Mouse (Mus musculus) lung, embryonic 15.5 days (tissue): ENCODE results near the gene Sufu. TPM values are rescaled to one million over a fixed set of nuclear protein-coding genes. Genes with fewer than 3 reads are reported as not detected.
A peak's percentile ranks its signal among the peaks of the same experiment; 100 is the strongest.

Experiments used
- ATAC-seq: fragments of 200-750 bp; cut with Nextera tagmentation; 2 replicates; pipeline ENCODE4 v1.8.0; 2017; ENCODE audit warnings: moderate number of reproducible peaks, borderline replicate concordance; ENCODE audit not compliant: low FRiP score, low TSS enrichment; ENCODE audit errors: extremely low read depth
- H3K27ac ChIP-seq: fragments of 300-500 bp; sonication (generic); 2 replicates; pipeline ENCODE4 v1.5.1; 2015; ENCODE audit warnings: moderate library complexity, mild to moderate bottlenecking, inconsistent platforms
- H3K27me3 ChIP-seq: fragments of 300-500 bp; sonication (generic); 2 replicates; pipeline ENCODE4 v1.6.1; 2015; ENCODE audit warnings: inconsistent platforms
- H3K36me3 ChIP-seq: fragments of 300-500 bp; sonication (generic); 2 replicates; pipeline ENCODE4 v1.6.1; 2015; ENCODE audit warnings: inconsistent platforms
- H3K4me1 ChIP-seq: fragments of 300-500 bp; sonication (generic); 2 replicates; pipeline ENCODE4 v1.6.1; 2015; ENCODE audit warnings: inconsistent platforms
- H3K4me2 ChIP-seq: fragments of 300-500 bp; sonication (generic); 2 replicates; pipeline ENCODE4 v1.6.1; 2015; ENCODE audit warnings: inconsistent platforms, mild to moderate bottlenecking, moderate library complexity
- H3K4me3 ChIP-seq: fragments of 300-500 bp; sonication (generic); 2 replicates; pipeline ENCODE4 v1.5.1; 2015; ENCODE audit warnings: mild to moderate bottlenecking, inconsistent platforms
- H3K9ac ChIP-seq: fragments of 300-500 bp; sonication (generic); 2 replicates; pipeline ENCODE4 v1.6.1; 2015; ENCODE audit warnings: inconsistent platforms
- H3K9me3 ChIP-seq: fragments of 300-500 bp; sonication (generic); 2 replicates; pipeline ENCODE4 v1.6.1; 2016; ENCODE audit warnings: inconsistent platforms
- WGBS: fragments of 180-500 bp; shearing (Covaris S2); methylation state at CpG from one replicate; pipeline ENCODE4 v1.1.7; 2015; 5-methylcytosine and 5-hydroxymethylcytosine counted together
- polyA plus RNA-seq: library from polyadenylated mRNA; unstranded; fragments of >200 nt; fragmentation: Nextera tagmentation; extraction: Ambion mirVana; gene quantifications from 2 replicates; pipeline ENCODE4 v1.2.1, GENCODE M21; 2015

The Sufu gene
- polyA plus RNA-seq, 1 experiment from 2014 or later: 34.5 TPM

DNA sequence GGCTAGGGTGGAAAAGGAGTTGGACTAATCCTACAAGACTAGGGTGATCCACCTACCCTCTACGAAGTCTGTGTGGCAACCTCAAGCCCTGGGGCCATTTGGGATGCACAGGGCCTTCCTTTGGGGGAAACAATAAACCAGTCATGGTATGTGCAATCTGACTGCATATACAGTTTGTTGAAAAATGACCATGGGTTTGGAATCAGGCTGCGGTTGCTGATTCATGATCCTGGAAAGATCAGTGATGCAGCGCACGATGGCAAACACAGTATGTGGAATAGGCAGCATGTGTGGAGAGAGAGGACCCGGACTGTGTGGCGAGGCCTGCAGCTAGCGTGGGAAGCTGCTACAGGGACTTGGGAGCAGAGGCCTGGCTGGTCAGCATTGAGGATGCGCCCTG lies 58.9 kb downstream of the Sufu start:
- no peak overlapping the region for H3K4me3 ChIP-seq
- H3K27ac ChIP-seq: peak overlapping the region; percentile 92
- ATAC-seq: no peak
- H3K4me1 ChIP-seq: peaks cover 64% of the 10 kb centered on the region
- H3K4me2 ChIP-seq: no peak overlapping the region
- no peaks in the 10 kb centered on the region for H3K9me3 ChIP-seq
- WGBS: 80% methylated on average over 8 of the region's 8 CpGs
- no peak overlapping the region for H3K9ac ChIP-seq
- peaks cover 12% of the 10 kb centered on the region; the same call in 1 of the 2 replicates for H3K36me3 ChIP-seq
- H3K27me3 ChIP-seq: no peaks in the 10 kb centered on the region

DNA sequence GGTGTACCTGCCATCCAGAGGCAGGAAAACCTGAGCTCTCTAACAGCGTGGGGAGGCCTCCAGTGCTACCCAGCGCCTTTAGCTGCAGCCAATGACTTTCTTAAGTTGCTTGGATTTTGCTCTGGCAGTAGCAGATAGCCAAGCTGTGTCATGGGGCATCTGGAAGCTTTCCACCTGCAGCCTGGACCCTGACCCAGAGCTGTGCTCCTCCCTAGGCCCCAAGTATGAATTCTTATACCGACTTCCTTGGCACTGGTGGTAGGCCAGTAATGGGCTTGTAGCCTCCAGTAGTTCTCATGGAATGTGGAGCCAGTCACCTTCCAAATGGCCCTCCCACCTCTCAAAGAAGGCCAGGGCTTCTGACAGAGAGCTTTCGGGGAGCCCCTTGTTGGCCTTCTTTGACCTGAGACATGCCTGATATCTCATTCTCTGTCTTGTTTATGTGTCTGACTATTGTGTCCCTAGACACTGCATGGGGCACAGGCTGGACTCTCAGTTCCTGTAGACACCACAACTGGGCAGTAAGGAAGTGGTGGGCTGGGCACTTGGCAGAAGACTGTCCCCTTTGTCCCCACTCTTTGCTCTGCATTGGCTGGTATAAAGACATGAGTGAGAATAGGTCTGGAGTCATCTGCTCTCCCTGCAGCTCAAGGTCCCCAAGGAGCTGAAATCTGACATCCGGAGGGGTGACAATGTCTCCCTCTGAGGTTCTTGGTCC lies 59.5 kb downstream of the Sufu start:
- peaks cover 14% of the 10 kb centered on the region; the same call in 1 of the 2 replicates for H3K36me3 ChIP-seq
- ATAC-seq: no peak
- no peaks in the 10 kb centered on the region for H3K27me3 ChIP-seq
- H3K27ac ChIP-seq: peak overlapping the region; percentile 92
- 64% methylated on average over 5 of the region's 5 CpGs for WGBS
- H3K9ac ChIP-seq: no peak overlapping the region
- H3K4me3 ChIP-seq: no peak overlapping the region
- H3K9me3 ChIP-seq: no peaks in the 10 kb centered on the region
- H3K4me1 ChIP-seq: peaks cover 64% of the 10 kb centered on the region
- no peak overlapping the region for H3K4me2 ChIP-seq

DNA sequence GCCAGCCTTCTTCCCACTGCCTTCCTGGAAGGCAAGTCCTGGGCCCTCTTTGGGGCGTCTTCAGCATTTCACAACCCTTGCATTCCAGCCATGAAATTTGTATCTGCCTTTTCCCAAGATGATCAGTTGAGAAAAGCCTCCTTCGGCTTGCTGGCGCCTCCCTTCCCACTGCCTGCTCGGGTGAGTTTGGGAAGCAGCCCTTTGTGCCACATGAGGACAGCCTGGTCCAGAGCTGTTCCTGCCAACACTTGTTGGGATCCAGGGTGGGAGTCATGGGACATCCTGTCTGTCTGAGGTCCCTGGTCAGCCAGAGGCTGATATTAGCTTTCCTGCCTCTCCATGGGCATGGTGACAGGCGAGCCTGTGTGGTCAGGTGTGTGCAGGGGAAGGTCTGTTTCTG lies 61.1 kb downstream of the Sufu start:
- no peaks in the 10 kb centered on the region for H3K27me3 ChIP-seq
- no peak for ATAC-seq
- no peak overlapping the region for H3K4me2 ChIP-seq
- peaks cover 56% of the 10 kb centered on the region for H3K4me1 ChIP-seq
- no peak overlapping the region for H3K9ac ChIP-seq
- H3K27ac ChIP-seq: peak overlapping the region; percentile 26; the same call in 1 of the 2 replicates
- WGBS: 76% methylated on average over 5 of the region's 5 CpGs
- no peaks in the 10 kb centered on the region for H3K9me3 ChIP-seq
- H3K4me3 ChIP-seq: no peak overlapping the region
- H3K36me3 ChIP-seq: peaks cover 16% of the 10 kb centered on the region; the same call in 1 of the 2 replicates

DNA sequence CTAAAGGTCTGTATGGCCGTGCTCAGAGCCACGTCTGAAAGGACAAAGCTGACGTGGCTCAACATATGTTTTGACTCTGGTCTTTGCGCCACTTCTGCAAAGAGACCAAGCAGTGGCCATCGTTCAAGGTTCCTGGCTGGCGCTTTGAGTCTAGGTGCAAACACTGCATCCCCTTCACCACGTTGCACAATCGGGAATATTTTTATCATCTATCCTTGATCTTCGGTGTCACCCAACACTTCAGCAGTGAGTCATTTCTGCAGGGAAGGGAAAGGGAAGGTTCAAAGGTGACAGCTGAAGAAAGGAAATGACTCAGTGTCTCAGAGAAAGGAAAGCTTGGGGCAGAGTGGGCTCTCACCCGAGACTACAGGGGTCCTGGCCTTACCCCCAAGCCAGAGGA lies 62.6 kb downstream of the Sufu start:
- H3K27ac ChIP-seq: no peak overlapping the region
- peaks cover 16% of the 10 kb centered on the region; the same call in 1 of the 2 replicates for H3K36me3 ChIP-seq
- H3K9me3 ChIP-seq: no peaks in the 10 kb centered on the region
- no peak overlapping the region for H3K4me2 ChIP-seq
- H3K9ac ChIP-seq: no peak overlapping the region
- no peak for ATAC-seq
- no peaks in the 10 kb centered on the region for H3K27me3 ChIP-seq
- H3K4me3 ChIP-seq: no peak overlapping the region
- 42% methylated on average over 10 of the region's 10 CpGs for WGBS
- peaks cover 42% of the 10 kb centered on the region for H3K4me1 ChIP-seq

DNA sequence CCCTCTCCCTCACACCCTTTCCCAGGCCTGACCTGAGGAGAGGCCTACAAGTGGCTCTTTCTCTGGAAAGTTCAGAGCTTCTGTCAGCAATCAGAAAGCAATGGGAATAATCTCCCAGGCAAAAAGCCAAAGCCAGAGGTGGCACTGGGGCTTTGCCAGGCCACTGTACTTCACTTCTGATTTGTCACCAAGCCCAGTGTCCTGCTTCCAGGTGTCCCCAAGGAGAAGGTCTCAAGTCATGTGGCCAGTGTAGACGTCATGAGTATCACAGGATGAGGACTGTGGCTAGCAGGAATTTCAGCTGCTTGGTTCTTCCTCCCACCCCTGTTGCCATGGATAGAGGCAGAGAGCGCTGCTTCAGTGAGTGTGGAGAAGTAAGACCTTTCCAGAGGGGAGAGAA lies 63.2 kb downstream of the Sufu start:
- Histone ChIP-seq H3K4me3 (no peak overlapping the region), H3K27ac (no peak overlapping the region), H3K4me1 (peaks cover 36% of the 10 kb centered on the region), H3K27me3 (no peaks in the 10 kb centered on the region), H3K9ac (no peak overlapping the region), H3K36me3 (peaks cover 16% of the 10 kb centered on the region; the same call in 1 of the 2 replicates), H3K4me2 (no peak overlapping the region), H3K9me3 (no peaks in the 10 kb centered on the region)
- no peak for ATAC-seq
- 76% methylated on average over 2 of the region's 2 CpGs for WGBS

DNA sequence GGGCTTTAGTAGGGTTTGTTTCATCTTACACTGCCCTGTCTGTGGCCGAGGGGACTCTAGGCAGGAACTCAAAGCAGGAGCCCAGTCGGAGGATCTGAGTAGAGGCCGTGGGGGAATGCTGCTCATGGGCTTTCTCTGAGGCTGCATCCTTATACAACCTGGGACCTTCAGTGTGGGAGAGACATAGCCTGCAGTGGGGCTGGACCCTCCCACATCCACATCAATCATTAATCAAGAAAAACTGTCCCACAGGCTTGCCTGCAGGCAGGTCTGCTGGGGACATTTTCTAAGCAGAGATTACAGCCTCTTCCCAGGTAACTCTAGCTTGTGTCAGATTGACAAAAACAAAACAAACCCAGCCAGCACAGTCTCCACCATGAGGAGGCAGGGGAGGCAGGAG lies 65.9 kb downstream of the Sufu start:
- ATAC-seq: no peak
- Histone ChIP-seq H3K9ac (no peak overlapping the region), H3K4me2 (no peak overlapping the region), H3K4me1 (peaks cover 10% of the 10 kb centered on the region), H3K9me3 (no peaks in the 10 kb centered on the region), H3K4me3 (no peak overlapping the region), H3K27me3 (no peaks in the 10 kb centered on the region), H3K36me3 (peaks cover 16% of the 10 kb centered on the region; the same call in 1 of the 2 replicates), H3K27ac (no peak overlapping the region)
- 63% methylated on average over 3 of the region's 3 CpGs for WGBS

DNA sequence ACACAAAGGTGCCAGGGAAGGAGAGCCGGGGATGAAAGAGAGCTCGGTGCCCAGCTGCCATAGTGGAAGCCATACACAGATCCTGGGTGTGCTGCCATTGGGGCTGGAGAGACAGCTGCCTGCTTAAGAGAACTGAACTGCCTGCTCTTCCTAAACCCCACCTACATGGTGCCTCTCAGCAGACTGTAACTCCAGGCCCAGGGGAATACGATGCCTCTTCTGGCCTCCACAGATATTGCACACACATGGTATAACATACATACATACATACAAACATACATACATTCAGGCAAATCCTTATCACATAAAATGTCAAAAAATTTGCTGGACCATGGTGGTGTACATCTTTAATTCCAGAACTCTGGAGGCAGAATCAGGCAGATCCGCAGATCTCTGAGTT lies 66.8 kb downstream of the Sufu start:
- H3K4me3 ChIP-seq: no peak overlapping the region
- 100% methylated on average over 4 of the region's 4 CpGs for WGBS

DNA sequence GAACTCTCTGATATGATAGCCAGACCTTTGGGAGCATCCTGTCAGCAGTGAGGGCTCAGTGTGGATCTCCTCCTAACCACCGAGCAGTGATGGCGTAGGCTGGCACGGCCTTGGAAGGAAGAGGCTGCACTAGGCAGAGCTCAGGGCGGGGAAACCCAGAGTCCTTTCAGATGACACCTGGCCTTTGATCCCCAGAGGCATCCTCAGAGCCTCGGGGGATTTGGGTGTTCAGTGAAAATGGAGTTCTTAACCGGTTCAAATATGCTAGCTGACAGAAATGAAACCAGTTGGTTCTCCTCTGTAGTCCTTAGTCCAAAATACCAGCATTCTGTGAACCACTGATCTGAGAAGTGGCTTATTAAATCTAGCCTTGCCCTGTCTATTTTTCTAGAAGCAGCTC lies 69.5 kb downstream of the Sufu start:
- H3K36me3 ChIP-seq: peaks cover 18% of the 10 kb centered on the region; the same call in 1 of the 2 replicates
- no peak overlapping the region for H3K27ac ChIP-seq
- no peaks in the 10 kb centered on the region for H3K27me3 ChIP-seq
- WGBS: 56% methylated on average over 6 of the region's 6 CpGs
- H3K9ac ChIP-seq: no peak overlapping the region
- H3K4me2 ChIP-seq: no peak overlapping the region
- no peak for ATAC-seq
- H3K4me1 ChIP-seq: peaks cover 10% of the 10 kb centered on the region
- no peaks in the 10 kb centered on the region for H3K9me3 ChIP-seq
- H3K4me3 ChIP-seq: no peak overlapping the region

More for the DNA sequence above, 66.8 kb downstream of the Sufu start:
- Histone ChIP-seq H3K27ac (no peak overlapping the region), H3K4me2 (no peak overlapping the region), H3K36me3 (peaks cover 22% of the 10 kb centered on the region; the same call in 1 of the 2 replicates), H3K27me3 (no peaks in the 10 kb centered on the region), H3K9ac (no peak overlapping the region), H3K4me1 (peaks cover 6% of the 10 kb centered on the region), H3K9me3 (no peaks in the 10 kb centered on the region)
- ATAC-seq: no peak

DNA sequence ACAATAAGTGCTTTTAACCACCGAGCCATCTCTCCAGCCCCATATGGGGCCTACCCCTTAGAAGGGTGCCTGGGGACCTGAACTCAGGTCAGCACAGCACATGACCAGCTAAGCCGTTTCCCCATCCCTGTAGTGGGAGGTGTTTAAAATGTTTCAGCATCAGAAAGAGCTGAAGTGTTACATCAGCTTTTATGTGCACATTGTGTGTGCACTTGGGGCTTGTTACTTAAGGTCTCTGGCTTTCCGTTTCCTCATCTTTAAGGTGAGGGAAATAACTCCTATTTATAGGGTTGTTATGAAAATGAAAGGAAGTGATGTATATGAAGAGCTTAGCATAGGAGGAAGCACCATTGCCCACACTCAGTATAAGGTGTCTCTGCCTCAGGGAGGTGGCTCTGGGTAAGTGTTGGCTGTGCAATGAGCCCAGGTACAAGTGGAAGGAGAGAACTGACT lies 70.4 kb downstream of the Sufu start:
- Histone ChIP-seq H3K4me3 (no peak overlapping the region), H3K4me2 (no peak overlapping the region), H3K4me1 (peaks cover 19% of the 10 kb centered on the region), H3K9me3 (no peaks in the 10 kb centered on the region), H3K9ac (no peak overlapping the region), H3K36me3 (peaks cover 11% of the 10 kb centered on the region; the same call in 1 of the 2 replicates), H3K27ac (peak overlapping the region; percentile 22; the same call in 1 of the 2 replicates), H3K27me3 (no peaks in the 10 kb centered on the region)
- 60% methylated on average over 3 of the region's 3 CpGs for WGBS
- no peak for ATAC-seq

DNA sequence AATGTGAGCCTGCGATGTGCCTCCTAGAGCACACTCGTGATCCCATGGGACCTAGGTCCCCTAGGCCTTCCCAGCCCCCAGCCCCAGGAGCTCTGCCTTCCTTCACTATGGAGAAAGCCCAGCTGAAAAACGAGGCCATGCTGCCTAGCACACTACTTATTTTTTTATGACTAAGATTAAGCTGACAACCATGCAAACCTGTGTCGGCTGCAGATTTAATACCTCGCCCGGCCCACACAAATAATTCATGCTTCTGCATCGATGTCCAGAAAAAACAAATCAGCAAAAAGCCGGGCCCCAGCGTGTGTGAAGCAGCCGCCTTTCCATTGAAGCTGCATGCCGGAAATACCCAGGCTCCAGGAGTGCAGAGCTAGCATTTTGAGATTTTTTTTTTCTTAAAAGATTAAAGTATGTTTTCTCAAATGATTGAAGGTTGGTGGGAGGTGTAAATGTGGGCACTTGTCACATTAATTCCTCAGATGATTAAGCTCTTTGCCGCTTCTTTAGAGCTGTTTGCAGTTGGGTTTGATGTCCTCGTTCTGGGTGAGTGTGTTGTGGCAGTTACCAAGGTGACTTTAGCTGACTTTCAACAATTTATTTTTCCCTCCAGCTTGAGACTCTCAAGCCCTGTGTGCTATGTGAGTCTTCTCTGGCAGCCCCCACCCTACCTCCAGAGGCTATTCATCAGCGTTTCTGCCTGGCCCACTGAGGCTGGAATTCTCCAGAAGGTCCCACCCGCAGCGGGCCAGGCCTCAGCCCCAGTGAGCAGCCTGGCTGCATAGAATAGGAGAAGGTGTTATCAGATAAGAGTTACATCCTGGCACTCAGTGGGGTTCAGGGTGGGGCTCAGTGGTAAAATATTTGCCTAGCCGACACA lies 73.9 kb downstream of the Sufu start:
- H3K4me1 ChIP-seq: peaks cover 22% of the 10 kb centered on the region
- H3K4me3 ChIP-seq: no peak overlapping the region
- no peak overlapping the region for H3K4me2 ChIP-seq
- WGBS: 24% methylated on average over 17 of the region's 17 CpGs
- no peak overlapping the region for H3K9ac ChIP-seq
- peak overlapping the region; percentile 80 for H3K27ac ChIP-seq
- no peaks in the 10 kb centered on the region for H3K9me3 ChIP-seq
- ATAC-seq: no peak
- H3K27me3 ChIP-seq: no peaks in the 10 kb centered on the region
- H3K36me3 ChIP-seq: peaks cover 27% of the 10 kb centered on the region; the same call in 1 of the 2 replicates

DNA sequence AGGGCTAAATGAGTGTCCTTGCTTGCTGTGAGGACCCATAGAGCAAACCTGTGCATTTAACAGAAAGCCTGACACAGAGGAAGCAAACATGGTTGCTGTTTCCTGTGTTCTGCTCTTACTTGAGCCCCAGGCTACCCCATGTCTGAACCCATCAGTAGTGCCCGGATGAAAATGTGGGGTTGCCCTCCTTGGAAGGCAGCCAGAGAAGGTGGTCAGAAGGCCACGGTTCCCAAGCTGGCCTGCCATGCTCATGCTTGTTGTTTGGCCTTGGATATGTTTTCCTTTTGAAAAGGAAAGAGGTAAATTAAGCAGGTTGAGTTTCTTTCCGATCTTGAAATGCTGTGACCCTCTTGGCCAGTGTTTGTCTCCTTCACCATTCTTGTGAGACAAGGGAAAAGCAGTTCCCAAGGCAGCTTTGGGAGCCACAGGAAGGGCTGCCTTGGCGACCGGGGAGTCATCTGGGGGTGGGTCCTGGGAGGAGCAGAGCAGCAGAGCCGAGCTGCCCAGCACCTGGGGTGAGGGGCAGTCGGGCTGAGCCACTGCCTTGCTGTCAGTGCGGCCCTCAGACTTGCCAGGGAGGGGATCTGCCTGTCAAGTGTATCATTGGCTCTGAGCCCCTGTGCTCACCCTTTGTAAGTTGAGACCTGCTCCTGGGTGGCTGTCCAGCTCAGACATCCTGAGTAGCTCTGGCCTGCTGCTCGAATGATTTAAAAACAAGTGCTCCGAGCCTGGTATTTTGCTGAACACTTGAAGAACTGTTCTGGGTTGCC lies 74.8 kb downstream of the Sufu start:
- 11% methylated on average over 10 of the region's 10 CpGs for WGBS
- Histone ChIP-seq H3K36me3 (peaks cover 30% of the 10 kb centered on the region; the same call in 1 of the 2 replicates), H3K27me3 (no peaks in the 10 kb centered on the region), H3K27ac (peak overlapping the region; percentile 80), H3K4me1 (peaks cover 24% of the 10 kb centered on the region), H3K4me2 (no peak overlapping the region; the same call in 1 of the 2 replicates), H3K9ac (no peak overlapping the region), H3K4me3 (no peak overlapping the region), H3K9me3 (no peaks in the 10 kb centered on the region)
- ATAC-seq: peak; percentile 62
